ENCODE assay signal across 8 mouse cellular contexts in genomic region chr1:106735586-106735985, GRCm38 (mm10). TPM values are rescaled to one million over a fixed set of nuclear protein-coding genes. Genes with fewer than 3 reads are reported as not detected.
A peak's percentile ranks its signal among the peaks of the same experiment; 100 is the strongest.
DNase-seq lines count a peak whose midpoint lies in the region; ATAC-seq and TF ChIP-seq lines count a peak whose summit lies in the region.

No protein-coding gene starts in this region.

- WGBS in hindbrain, embryonic 10.5 days: 77% methylated on average over 2 of the region's 2 CpGs
- WGBS in hindbrain, embryonic 16.5 days: 56% methylated on average over 2 of the region's 2 CpGs
- 39% methylated on average over 2 of the region's 2 CpGs for WGBS in kidney, postnatal 0 days
- 64% methylated on average over 2 of the region's 2 CpGs for WGBS in neural tube, embryonic 11.5 days

- no peak for TF ChIP-seq EP300 in ES-Bruce4 (IDR thresholded peaks at IDR 0.05; ENCODE audit: insufficient read depth, low read depth, low read length)

- no peak for TF ChIP-seq POLR2A in ES-Bruce4 (IDR thresholded peaks at IDR 0.05; ENCODE audit: insufficient read depth, low read length)

- H3K4me1 ChIP-seq in hindbrain, embryonic 10.5 days (replicated peaks): no peaks in the 10 kb centered on the region
- no peaks in the 10 kb centered on the region for H3K4me1 ChIP-seq in hindbrain, embryonic 16.5 days (ENCODE audit: control insufficient read depth, insufficient read depth, low read depth, low read length)
- no peaks in the 10 kb centered on the region for H3K4me1 ChIP-seq in ES-Bruce4 (ENCODE audit: control insufficient read depth, insufficient read depth, low read length)
- H3K4me1 ChIP-seq in kidney, postnatal 0 days (replicated peaks; ENCODE audit: insufficient read depth, low read length): no peaks in the 10 kb centered on the region
- no peaks in the 10 kb centered on the region for H3K4me1 ChIP-seq in neural tube, embryonic 11.5 days (ENCODE audit: control insufficient read depth, insufficient read depth, low read length)

- no peaks in the 10 kb centered on the region for H3K27me3 ChIP-seq in hindbrain, embryonic 10.5 days (ENCODE audit: insufficient read depth, poor library complexity, severe bottlenecking)
- no peaks in the 10 kb centered on the region for H3K27me3 ChIP-seq in hindbrain, embryonic 16.5 days (replicated peaks; ENCODE audit: control insufficient read depth, insufficient read depth, low read length)
- no peaks in the 10 kb centered on the region for H3K27me3 ChIP-seq in ES-Bruce4 (ENCODE audit: control insufficient read depth, insufficient read depth, low read length, poor library complexity, severe bottlenecking)
- no peaks in the 10 kb centered on the region for H3K27me3 ChIP-seq in kidney, postnatal 0 days (ENCODE audit: insufficient read depth, low read length)
- no peaks in the 10 kb centered on the region for H3K27me3 ChIP-seq in neural tube, embryonic 11.5 days (ENCODE audit: control insufficient read depth, insufficient read depth, low read length)

- TF ChIP-seq CTCF in ES-Bruce4 (IDR thresholded peaks at IDR 0.05; ENCODE audit: low read depth, low read length): peak; percentile 48
- peak; percentile 77 for TF ChIP-seq CTCF in kidney, postnatal 0 days (IDR thresholded peaks at IDR 0.05; ENCODE audit: low read depth)

- H3K4me3 ChIP-seq in hindbrain, embryonic 10.5 days: no peak overlapping the region
- H3K4me3 ChIP-seq in hindbrain, embryonic 16.5 days (ENCODE audit: low read length): no peak overlapping the region
- H3K4me3 ChIP-seq in ES-Bruce4 (ENCODE audit: low read depth, low read length): no peak overlapping the region
- H3K4me3 ChIP-seq in kidney, postnatal 0 days (replicated peaks; ENCODE audit: low read depth, low read length): no peak overlapping the region
- no peak overlapping the region for H3K4me3 ChIP-seq in neural tube, embryonic 11.5 days (ENCODE audit: low read depth, low read length)

- H3K36me3 ChIP-seq in hindbrain, embryonic 10.5 days: peaks cover 21% of the 10 kb centered on the region
- H3K36me3 ChIP-seq in hindbrain, embryonic 16.5 days (ENCODE audit: control insufficient read depth, insufficient read depth, low read length): peaks cover 12% of the 10 kb centered on the region
- peaks cover 12% of the 10 kb centered on the region for H3K36me3 ChIP-seq in ES-Bruce4 (ENCODE audit: control insufficient read depth, insufficient read depth, low read length, poor library complexity, severe bottlenecking)
- H3K36me3 ChIP-seq in kidney, postnatal 0 days (ENCODE audit: insufficient read depth, low read length): peaks cover 21% of the 10 kb centered on the region; the same call in 1 of the 2 replicates
- no peaks in the 10 kb centered on the region for H3K36me3 ChIP-seq in neural tube, embryonic 11.5 days (ENCODE audit: control insufficient read depth, insufficient read depth, low read length)

- H3K4me2 ChIP-seq in hindbrain, embryonic 16.5 days (ENCODE audit: low read length): no peak overlapping the region
- no peak overlapping the region for H3K4me2 ChIP-seq in kidney, postnatal 0 days (ENCODE audit: low read length)
- no peak overlapping the region for H3K4me2 ChIP-seq in neural tube, embryonic 11.5 days (ENCODE audit: low read depth)

- DNase-seq in hindbrain, embryonic 10.5 days (ENCODE audit: low spot score): peak; percentile 41
- peak; percentile 76 for DNase-seq in 3T3-L1 (ENCODE audit: low read depth, low spot score)
- peak; percentile 51 for DNase-seq in cerebellum, adult 9-11 months
- DNase-seq in kidney, postnatal 0 days (ENCODE audit: low spot score): peak; percentile 53
- peak; percentile 53 for DNase-seq in neural tube, embryonic 11.5 days (ENCODE audit: low spot score)
- no peak for DNase-seq in gastrocnemius, adult 8-10 months (ENCODE audit: low spot score in 2 of 2)

- H3K27ac ChIP-seq in hindbrain, embryonic 10.5 days: no peak overlapping the region
- no peak overlapping the region for H3K27ac ChIP-seq in hindbrain, embryonic 16.5 days (ENCODE audit: low read depth, low read length)
- H3K27ac ChIP-seq in ES-Bruce4 (ENCODE audit: insufficient read depth, low read length): no peak overlapping the region
- no peak overlapping the region for H3K27ac ChIP-seq in kidney, postnatal 0 days
- H3K27ac ChIP-seq in neural tube, embryonic 11.5 days (ENCODE audit: low read depth, low read length): no peak overlapping the region

- H3K9ac ChIP-seq in hindbrain, embryonic 16.5 days (ENCODE audit: low read depth, low read length): no peak overlapping the region
- no peak overlapping the region for H3K9ac ChIP-seq in ES-Bruce4 (ENCODE audit: low read depth, poor library complexity, severe bottlenecking)
- H3K9ac ChIP-seq in kidney, postnatal 0 days (ENCODE audit: low read depth, low read length): no peak overlapping the region
- no peak overlapping the region for H3K9ac ChIP-seq in neural tube, embryonic 11.5 days (ENCODE audit: low read length)

- H3K9me3 ChIP-seq in hindbrain, embryonic 10.5 days: no peaks in the 10 kb centered on the region
- H3K9me3 ChIP-seq in hindbrain, embryonic 16.5 days (ENCODE audit: control insufficient read depth, low read length): no peaks in the 10 kb centered on the region
- H3K9me3 ChIP-seq in ES-Bruce4 (replicated peaks; ENCODE audit: control insufficient read depth, insufficient read depth, low read length, poor library complexity, severe bottlenecking): no peaks in the 10 kb centered on the region; the same call in 1 of the 2 replicates
- H3K9me3 ChIP-seq in kidney, postnatal 0 days (replicated peaks; ENCODE audit: low read length): no peaks in the 10 kb centered on the region
- no peaks in the 10 kb centered on the region for H3K9me3 ChIP-seq in neural tube, embryonic 11.5 days (ENCODE audit: control insufficient read depth, low read length)

- ATAC-seq in hindbrain, embryonic 16.5 days: no peak
- ATAC-seq in kidney, postnatal 0 days (replicated peaks; ENCODE audit: low FRiP score, low read depth): no peak
- no peak for ATAC-seq in neural tube, embryonic 11.5 days (ENCODE audit: insufficient read depth, low FRiP score, low TSS enrichment)

RNA-seq across cellular contexts. Expression of gene Bcl2, which starts 21.5 kb away (rescaled TPM):
- 8.2 and 8.3 TPM in 2 replicates for polyA plus RNA-seq in hindbrain, embryonic 10.5 days (2016; fragmentation: Nextera tagmentation; extraction: Ambion mirVana)
- 16.4 and 17.5 TPM in 2 replicates for polyA plus RNA-seq in hindbrain, embryonic 16.5 days (2015; fragmentation: Nextera tagmentation; extraction: Ambion mirVana)
- polyA plus RNA-seq in ES-Bruce4 (2011; ENCODE audit: insufficient read depth, insufficient read length, low read depth, missing spikeins): 2.5 and 3.0 TPM in 2 replicates
- polyA plus RNA-seq in kidney, postnatal 0 days (2015; fragmentation: Nextera tagmentation; extraction: Ambion mirVana): 11.7 and 13.4 TPM in 2 replicates
- 5.5 TPM in 2 replicates for polyA plus RNA-seq in neural tube, embryonic 11.5 days (2014; fragmentation: Nextera tagmentation; extraction: Ambion mirVana)
- total RNA-seq in gastrocnemius, adult 8-10 months (2022): 1 to 10 TPM; 1.6 to 2.1 (median 1.7) TPM

RNA-seq across cellular contexts. Expression of gene Kdsr, which starts 23.9 kb away (rescaled TPM):
- polyA plus RNA-seq in hindbrain, embryonic 10.5 days (2016; fragmentation: Nextera tagmentation; extraction: Ambion mirVana): 6.6 and 8.0 TPM in 2 replicates
- 14.9 and 16.3 TPM in 2 replicates for polyA plus RNA-seq in hindbrain, embryonic 16.5 days (2015; fragmentation: Nextera tagmentation; extraction: Ambion mirVana)
- polyA plus RNA-seq in ES-Bruce4 (2011; ENCODE audit: insufficient read depth, insufficient read length, low read depth, missing spikeins): 49.3 and 52.5 TPM in 2 replicates
- polyA plus RNA-seq in kidney, postnatal 0 days (2015; fragmentation: Nextera tagmentation; extraction: Ambion mirVana): 13.1 and 13.2 TPM in 2 replicates
- 8.0 and 8.8 TPM in 2 replicates for polyA plus RNA-seq in neural tube, embryonic 11.5 days (2014; fragmentation: Nextera tagmentation; extraction: Ambion mirVana)
- 1 to 10 TPM; 2.6 to 4.6 (median 4.0) TPM for total RNA-seq in gastrocnemius, adult 8-10 months (2022)

Comparison
In these comparisons a context has a peak if more than half of its experiments do, and no peak if none do; other contexts are left out.
1. DNase-seq: peak in hindbrain, embryonic 10.5 days (single experiment), 3T3-L1 (single experiment), cerebellum, adult 9-11 months (single experiment), kidney, postnatal 0 days (single experiment) and neural tube, embryonic 11.5 days (single experiment); none in gastrocnemius, adult 8-10 months (0 of 2).